Mouse (Mus musculus) thymus, adult 2 months (tissue): ENCODE measurements around the gene Limk2.

Experiments
- CTCF ChIP-seq: fragments of 200-500 bp; IDR thresholded peaks from 2 replicates; pipeline ENCODE4 v1.5.1; 2012; ENCODE audit warnings: mild to moderate bottlenecking, control low read depth, low read length, moderate library complexity, borderline replicate concordance; ENCODE audit not compliant: control insufficient read depth, poor library complexity, insufficient read depth; ENCODE audit errors: extremely low read depth
- POLR2A ChIP-seq: fragments of 200-500 bp; IDR thresholded peaks from 2 replicates; pipeline ENCODE4 v1.6.1; 2012; ENCODE audit warnings: mild to moderate bottlenecking, low read length, control low read depth, moderate library complexity; ENCODE audit not compliant: control insufficient read depth, poor library complexity, insufficient read depth; ENCODE audit errors: extremely low read depth

DNA sequence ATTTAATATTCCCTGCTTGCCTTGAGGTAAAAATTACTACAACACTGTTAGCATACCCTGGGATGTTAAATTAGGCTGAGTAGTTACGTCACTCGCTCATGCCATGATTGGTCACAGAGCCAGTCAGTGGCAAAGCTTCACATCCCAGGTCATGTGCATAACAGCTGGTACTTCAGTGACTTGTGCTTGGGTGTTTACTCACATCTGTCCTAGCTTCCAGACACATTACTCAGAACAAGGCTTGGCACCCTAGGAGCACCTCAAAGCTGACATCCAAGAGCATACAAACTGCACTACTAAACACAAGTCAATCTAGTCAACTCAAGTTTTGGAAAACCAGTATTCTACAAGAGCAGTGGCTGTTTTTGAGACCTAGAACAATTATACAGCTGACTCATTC is 34.1 kb upstream of the Limk2 start:
- TF ChIP-seq POLR2A = no peak
- no peak for TF ChIP-seq CTCF
